Mouse (Mus musculus): ENCODE data around the gene Rsph3b.

The Rsph3b gene

DNA sequence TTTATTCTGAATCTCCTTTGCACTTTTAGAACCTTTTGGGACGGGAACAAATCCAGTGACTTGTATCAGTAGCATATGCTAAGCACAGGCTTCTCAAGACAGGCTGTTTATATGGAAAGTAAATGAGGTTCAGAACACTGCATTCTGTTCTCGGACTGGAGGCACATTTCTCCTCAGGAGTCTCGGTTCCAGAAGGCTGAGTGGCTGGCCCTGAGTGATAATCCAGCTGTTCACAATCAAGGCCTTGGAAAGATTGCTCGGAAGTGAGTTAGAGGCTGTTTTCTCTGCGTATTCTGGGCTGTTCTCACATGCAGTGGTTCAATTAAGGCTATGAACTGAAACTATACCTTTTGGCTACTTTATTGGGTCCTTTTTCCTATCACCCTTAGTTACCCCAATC lies 82.9 kb downstream of the Rsph3b start:
- no peak for DNase-seq (ENCODE audit: low read depth, low spot score)

DNA sequence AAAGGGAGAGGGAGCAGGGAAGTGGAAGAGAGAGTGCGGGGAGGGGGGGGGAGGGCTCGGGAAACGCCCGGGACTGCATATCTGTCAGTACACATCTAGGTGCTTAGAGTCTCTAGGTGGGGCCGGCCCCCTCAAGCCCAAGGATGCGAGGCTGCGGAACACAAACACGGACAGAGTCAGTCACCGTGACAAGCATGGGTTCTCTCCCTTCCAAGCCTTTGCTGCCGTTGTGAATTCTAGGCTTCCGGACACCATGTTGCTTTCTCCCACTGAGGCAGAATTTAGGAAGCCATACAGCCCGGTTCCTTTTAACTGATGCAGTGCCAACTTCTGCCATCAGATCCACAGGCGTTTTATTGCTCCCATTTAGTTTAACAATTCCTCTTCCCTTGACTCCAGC lies 83.6 kb downstream of the Rsph3b start:
- peak; percentile 55 for DNase-seq (ENCODE audit: low read depth, low spot score)

DNA sequence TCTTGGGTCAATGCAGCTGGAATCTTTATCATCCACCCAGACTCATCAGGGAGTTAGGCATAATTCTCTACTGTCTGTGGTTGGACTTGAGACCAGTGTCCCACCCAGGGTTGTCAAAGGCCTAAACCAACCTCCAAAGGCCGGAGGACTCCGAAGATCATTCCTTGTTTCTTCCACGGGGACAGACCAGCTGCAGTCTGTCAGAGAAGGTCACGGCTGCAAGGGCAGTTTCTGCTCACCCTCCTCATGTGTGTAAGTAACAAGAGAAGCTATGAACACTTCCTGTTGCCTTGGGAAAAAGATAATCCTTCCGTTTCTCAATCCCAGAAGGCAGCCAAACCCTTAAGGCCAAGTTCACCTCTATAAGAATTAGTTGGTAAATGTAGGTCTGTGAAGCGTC lies 85.0 kb downstream of the Rsph3b start:
- no peak for DNase-seq (ENCODE audit: low read depth, low spot score)

DNA sequence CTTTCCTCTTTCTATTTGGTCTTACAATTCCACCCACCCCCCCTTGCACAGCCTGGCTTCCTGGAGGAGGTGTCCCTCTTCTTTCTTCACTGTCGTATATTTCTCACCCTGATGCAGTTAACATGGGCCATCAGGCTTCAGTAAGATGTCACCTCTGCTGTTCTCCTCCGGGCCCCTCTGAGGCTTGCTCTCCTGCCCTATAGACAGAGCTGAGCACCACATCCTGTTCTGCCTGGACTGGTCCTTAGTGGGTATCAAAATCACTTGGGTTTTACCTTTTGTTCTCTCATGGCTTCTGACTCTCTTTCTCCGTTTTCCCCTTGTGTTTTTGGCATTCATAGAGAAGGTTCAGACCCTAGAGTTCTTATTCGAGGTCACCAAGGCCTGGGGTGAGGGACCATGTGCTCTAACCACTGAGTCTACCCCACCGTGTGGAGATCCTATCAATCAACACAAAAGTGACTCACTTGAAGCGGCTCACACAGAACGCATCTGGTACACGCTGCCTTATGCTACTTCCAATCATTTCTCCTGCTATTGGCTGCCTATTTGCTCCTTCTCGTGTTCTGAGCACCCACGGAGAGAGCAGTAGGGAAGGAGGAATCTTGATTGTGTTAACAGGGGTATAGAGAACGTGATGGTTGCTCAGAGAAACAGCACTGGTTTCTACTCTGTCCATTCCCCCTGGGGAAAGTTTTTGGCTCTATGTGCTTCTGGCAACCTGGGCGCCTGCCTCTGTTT lies 86.3 kb downstream of the Rsph3b start:
- DNase-seq (ENCODE audit: low read depth, low spot score): no peak

DNA sequence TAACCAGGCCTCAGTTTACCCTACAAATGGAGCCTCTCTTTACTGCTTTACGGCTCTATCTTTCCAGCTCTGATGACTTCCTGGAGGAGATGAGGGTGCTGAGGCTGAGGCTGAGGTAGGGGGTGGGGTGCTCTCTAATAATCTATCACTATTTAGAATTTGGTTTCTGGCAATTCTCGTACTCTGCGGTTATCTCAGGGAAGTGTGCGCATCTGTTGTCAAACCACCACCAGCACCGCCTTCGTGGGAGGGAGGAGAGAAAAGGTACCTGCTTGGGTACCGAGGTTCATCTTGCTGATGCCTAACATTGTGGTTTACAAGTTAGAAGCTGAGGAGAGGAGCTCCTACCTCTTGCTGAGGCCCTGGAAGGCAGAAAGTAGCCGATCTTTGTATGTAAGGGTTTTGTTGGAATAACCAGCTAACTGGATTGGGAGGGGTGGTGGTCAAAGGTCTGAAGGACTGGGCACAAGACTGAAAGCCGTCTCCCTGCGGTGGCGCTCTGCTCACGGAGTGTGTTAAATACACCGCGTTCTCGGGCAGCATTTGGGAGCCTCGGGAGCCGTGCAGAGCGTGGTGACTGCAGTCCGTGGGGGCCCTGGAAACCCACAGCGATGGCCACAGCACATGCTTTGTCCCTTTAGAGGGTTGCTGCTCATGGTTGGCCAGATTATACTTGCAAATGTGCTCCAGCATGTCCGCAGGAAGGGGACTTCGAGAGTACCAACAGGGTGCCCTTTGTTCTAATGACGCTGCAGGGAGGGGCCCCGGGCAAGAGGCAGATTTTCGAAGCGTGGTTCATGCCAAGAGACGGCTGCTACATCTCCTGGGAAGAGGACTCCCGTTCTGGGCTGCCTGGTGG lies 87.1 kb downstream of the Rsph3b start:
- DNase-seq (ENCODE audit: low read depth, low spot score): no peak

DNA sequence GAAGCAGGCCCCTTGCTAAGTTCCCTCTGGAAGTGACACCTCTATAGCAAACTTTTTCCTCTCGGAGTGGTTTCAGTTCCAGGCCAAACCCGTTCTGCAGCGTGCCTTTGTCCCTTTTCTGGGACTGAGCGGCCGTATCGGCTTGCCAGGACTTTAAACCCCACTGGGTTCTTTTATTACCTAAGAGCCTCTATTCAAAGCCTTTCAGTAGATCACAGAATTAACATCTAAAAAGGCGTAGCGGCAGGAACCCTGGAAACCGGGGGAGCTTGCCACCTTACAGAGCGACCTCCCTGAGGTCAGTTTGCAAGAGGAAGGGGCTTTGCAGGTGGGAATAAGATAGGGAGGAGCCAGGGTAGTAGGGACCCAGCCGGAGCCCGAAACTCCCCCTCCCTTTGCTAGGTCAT lies 88.0 kb downstream of the Rsph3b start:
- no peak for DNase-seq (ENCODE audit: low read depth, low spot score)

DNA sequence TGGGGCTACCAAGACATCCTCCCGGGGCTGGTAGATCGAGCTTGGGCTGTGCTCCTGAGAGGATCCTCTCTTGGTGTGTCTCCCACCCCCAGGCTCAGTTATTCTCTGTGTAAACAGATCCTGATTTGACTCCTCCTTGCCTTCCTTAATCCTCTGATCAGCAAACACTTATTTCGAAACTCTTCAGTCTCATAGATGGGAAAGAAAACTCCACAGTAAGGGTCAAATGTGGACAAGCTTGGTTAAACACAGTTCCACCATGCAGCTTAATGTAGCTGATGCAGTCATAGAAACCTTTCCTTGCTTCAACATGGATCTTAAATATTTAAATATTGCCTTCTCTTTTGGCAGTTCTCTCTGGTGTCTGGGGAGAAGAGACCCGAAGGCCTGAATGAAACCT lies 88.4 kb downstream of the Rsph3b start:
- DNase-seq (ENCODE audit: low read depth, low spot score): no peak
